12 mouse cellular contexts compared by ENCODE assay signal in the genomic region with DNA sequence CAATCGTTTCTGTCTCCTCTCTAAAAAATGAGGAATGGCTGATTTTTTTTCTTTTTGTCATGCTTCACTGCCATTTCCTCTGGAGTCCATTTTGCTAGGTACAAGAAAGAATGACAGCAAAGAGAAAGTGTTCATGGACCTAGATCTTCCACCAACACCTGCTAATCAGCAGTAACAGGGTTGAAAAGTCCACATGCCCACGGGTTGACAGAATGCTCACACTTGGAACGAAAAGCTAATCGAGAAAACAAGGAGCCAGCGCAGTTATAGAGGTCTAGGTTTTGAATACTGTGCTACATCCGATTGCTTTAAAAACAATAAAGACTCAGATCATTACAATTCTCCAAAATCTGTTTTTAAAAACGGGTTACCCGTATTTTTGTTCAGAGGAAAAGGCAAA. TPM values are rescaled to one million over a fixed set of nuclear protein-coding genes. Genes with fewer than 3 reads are reported as not detected.
A peak's percentile ranks its signal among the peaks of the same experiment; 100 is the strongest.
DNase-seq lines count a peak whose midpoint lies in the region; ATAC-seq and TF ChIP-seq lines count a peak whose summit lies in the region.
"Had no signal": no experiment of that assay in that cellular context is flagged by ENCODE, and none has a peak within 500 bp of the region (broad histone marks: within the 10 kb centered on the region; RNA-seq: fewer than 3 reads in every experiment).

No protein-coding gene starts in this region.

- no peak overlapping the region for H3K9ac ChIP-seq in heart, postnatal 0 days (replicated peaks; ENCODE audit: low read depth, low read length)
- peak overlapping the region; percentile 76; the same call in 1 of the 2 replicates for H3K9ac ChIP-seq in midbrain, embryonic 13.5 days (replicated peaks)
- H3K9ac ChIP-seq in midbrain, embryonic 11.5 days (ENCODE audit: low read length) = no peak overlapping the region
- H3K9ac ChIP-seq in neural tube, embryonic 13.5 days = no peak overlapping the region

- H3K36me3 ChIP-seq in heart, postnatal 0 days (replicated peaks; ENCODE audit: control insufficient read depth, insufficient read depth, low read length) = no peaks in the 10 kb centered on the region
- H3K36me3 ChIP-seq in midbrain, embryonic 13.5 days = no peaks in the 10 kb centered on the region
- H3K36me3 ChIP-seq in midbrain, embryonic 11.5 days (ENCODE audit: control insufficient read depth, insufficient read depth, low read length) = no peaks in the 10 kb centered on the region
- no peaks in the 10 kb centered on the region for H3K36me3 ChIP-seq in neural tube, embryonic 13.5 days

- 84% methylated on average over 8 of the region's 8 CpGs for whole genome bisulfite sequencing in heart, postnatal 0 days
- 89% methylated on average over 8 of the region's 8 CpGs for WGBS in midbrain, embryonic 13.5 days
- 93% methylated on average over 8 of the region's 8 CpGs for WGBS in midbrain, embryonic 11.5 days
- WGBS in neural tube, embryonic 13.5 days = 84% methylated on average over 8 of the region's 8 CpGs

- no peak for TF ChIP-seq EP300 in heart, postnatal 0 days (IDR thresholded peaks at IDR 0.05; ENCODE audit: low read depth)

- H3K4me3 ChIP-seq in heart, postnatal 0 days (ENCODE audit: low read depth, low read length) = no peak overlapping the region
- no peak overlapping the region for H3K4me3 ChIP-seq in midbrain, embryonic 13.5 days (replicated peaks)
- no peak overlapping the region for H3K4me3 ChIP-seq in midbrain, embryonic 11.5 days (ENCODE audit: low read depth, low read length)
- H3K4me3 ChIP-seq in neural tube, embryonic 13.5 days = no peak overlapping the region

- no peak overlapping the region for H3K4me2 ChIP-seq in heart, postnatal 0 days (ENCODE audit: low read depth, low read length)
- H3K4me2 ChIP-seq in midbrain, embryonic 13.5 days (replicated peaks) = no peak overlapping the region
- H3K4me2 ChIP-seq in midbrain, embryonic 11.5 days = no peak overlapping the region
- H3K4me2 ChIP-seq in neural tube, embryonic 13.5 days = peak overlapping the region; percentile 72; the same call in 1 of the 2 replicates

- H3K27me3 ChIP-seq in heart, postnatal 0 days (ENCODE audit: control insufficient read depth, insufficient read depth, low read length) = no peaks in the 10 kb centered on the region
- H3K27me3 ChIP-seq in midbrain, embryonic 13.5 days = no peaks in the 10 kb centered on the region
- H3K27me3 ChIP-seq in midbrain, embryonic 11.5 days (ENCODE audit: control insufficient read depth, insufficient read depth, low read length) = no peaks in the 10 kb centered on the region
- no peaks in the 10 kb centered on the region for H3K27me3 ChIP-seq in neural tube, embryonic 13.5 days

- no peak for DNase-seq in heart, postnatal 0 days (ENCODE audit: low spot score)
- no peak for DNase-seq in heart, postnatal 36 days
- DNase-seq in midbrain, embryonic 11.5 days (ENCODE audit: low spot score, missing footprints) = no peak
- DNase-seq in induced T-regulatory cell, adult 2 months (ENCODE audit: low read depth) = peak; percentile 51
- DNase-seq in layer of hippocampus, postnatal 36 days = no peak
- no peak for DNase-seq in Muller cell, postnatal 12 days (ENCODE audit: inconsistent ontology term)
- DNase-seq: layer of hippocampus, adult 9-11 months; spleen, adult 18-20 months; thymus, postnatal 4 days had no signal

- intact Hi-C loops in heart, postnatal 36 days (cut with DNase I) = no loop called here

- no peaks in the 10 kb centered on the region for H3K9me3 ChIP-seq in heart, postnatal 0 days (replicated peaks; ENCODE audit: control insufficient read depth, low read length)
- H3K9me3 ChIP-seq in midbrain, embryonic 13.5 days = no peaks in the 10 kb centered on the region
- H3K9me3 ChIP-seq in midbrain, embryonic 11.5 days (ENCODE audit: control insufficient read depth, low read length) = no peaks in the 10 kb centered on the region
- H3K9me3 ChIP-seq in neural tube, embryonic 13.5 days = no peaks in the 10 kb centered on the region

- H3K27ac ChIP-seq in heart, postnatal 0 days (ENCODE audit: low read depth) = peak overlapping the region; percentile 38; the same call in 1 of the 2 replicates
- H3K27ac ChIP-seq in midbrain, embryonic 13.5 days = 0 out of 2 replicates have a peak overlapping the region, but pooled peaks have one; percentile 95
- H3K27ac ChIP-seq in midbrain, embryonic 11.5 days (ENCODE audit: low read depth, low read length) = no peak overlapping the region
- H3K27ac ChIP-seq in neural tube, embryonic 13.5 days (replicated peaks) = no peak overlapping the region
- H3K27ac ChIP-seq: macrophage had no signal

- H3K4me1 ChIP-seq in heart, postnatal 0 days (ENCODE audit: control insufficient read depth, insufficient read depth) = peaks cover 6% of the 10 kb centered on the region; the same call in 1 of the 2 replicates
- H3K4me1 ChIP-seq in midbrain, embryonic 13.5 days (replicated peaks) = peaks cover 22% of the 10 kb centered on the region
- peaks cover 7% of the 10 kb centered on the region; the same call in 1 of the 2 replicates for H3K4me1 ChIP-seq in midbrain, embryonic 11.5 days (ENCODE audit: control insufficient read depth, insufficient read depth, low read length)
- H3K4me1 ChIP-seq in neural tube, embryonic 13.5 days (replicated peaks) = peaks cover 13% of the 10 kb centered on the region

- ATAC-seq in heart, postnatal 0 days (ENCODE audit: insufficient read depth, low read depth) = no peak
- ATAC-seq in midbrain, embryonic 13.5 days = no peak
- no peak for ATAC-seq in midbrain, embryonic 11.5 days (ENCODE audit: low FRiP score)
- no peak for ATAC-seq in neural tube, embryonic 13.5 days (ENCODE audit: low read depth)

- no peak for TF ChIP-seq CTCF in heart, postnatal 0 days (IDR thresholded peaks at IDR 0.05; ENCODE audit: low read depth)

RNA-seq across cellular contexts. Expression of a gene that starts 8.9 kb away (rescaled TPM):
- total RNA-seq in heart, postnatal 0 days (2014; rRNA removed; ENCODE audit: low replicate concordance) = 225 and 263 TPM in 2 replicates
- 130 and 144 TPM in 2 replicates for polyA plus RNA-seq in heart, postnatal 0 days (2015; fragmentation: Nextera tagmentation; extraction: Ambion mirVana)
- 100 to 1,000 TPM; 173 to 251 TPM for total RNA-seq in heart, postnatal 36 days (2021)
- polyA plus RNA-seq in midbrain, embryonic 13.5 days (2015; fragmentation: Nextera tagmentation; extraction: Ambion mirVana) = 149 and 152 TPM in 2 replicates
- polyA plus RNA-seq in midbrain, embryonic 11.5 days (2014; fragmentation: Nextera tagmentation; extraction: Ambion mirVana) = 211 and 237 TPM in 2 replicates
- polyA plus RNA-seq in neural tube, embryonic 13.5 days (2015; fragmentation: Nextera tagmentation; extraction: Ambion mirVana) = 118 and 142 TPM in 2 replicates
- 10 to 100 TPM; 80.4 to 90.3 TPM for total RNA-seq in layer of hippocampus, postnatal 36 days (2021)

Comparison
In these comparisons a context has a peak if more than half of its experiments do, and no peak if none do; other contexts are left out.
1. H3K27ac ChIP-seq: peak in heart, postnatal 0 days (single experiment) and midbrain, embryonic 13.5 days (single experiment); none in midbrain, embryonic 11.5 days (single experiment) and neural tube, embryonic 13.5 days (single experiment).